Mouse (Mus musculus) stomach, postnatal 0 days (tissue): ENCODE measurements at regions not wholly inside any gene's neighbourhood (a gene's known extent, or its start where the extent isn't known, plus 50 kb on each side); places are given as distances from the start of the nearest gene placed in this dataset.

Experiments used
- ATAC-seq: fragments of 200-750 bp; cut with Nextera tagmentation; 2 replicates; pipeline ENCODE4 v1.8.0; 2017; ENCODE audit not compliant: low FRiP score, low TSS enrichment
- DNase-seq: peaks from one replicate; pipeline ENCODE4 v3.0.0-alpha.2; 2016; ENCODE audit warnings: low spot score
- H3K27ac ChIP-seq: fragments of 300-500 bp; sonication (generic); replicated peaks from 2 replicates; pipeline ENCODE4 v1.5.1; 2014; ENCODE audit warnings: mild to moderate bottlenecking, control low read depth
- H3K27me3 ChIP-seq: fragments of 300-500 bp; sonication (generic); 2 replicates; pipeline ENCODE4 v1.6.1; 2014; ENCODE audit warnings: low read length; ENCODE audit not compliant: control insufficient read depth, insufficient read depth
- H3K36me3 ChIP-seq: fragments of 300-500 bp; sonication (generic); 2 replicates; pipeline ENCODE4 v1.6.1; 2014; ENCODE audit warnings: low read length, mixed read lengths; ENCODE audit not compliant: control insufficient read depth, insufficient read depth
- H3K4me1 ChIP-seq: fragments of 300-500 bp; sonication (generic); replicated peaks from 2 replicates; pipeline ENCODE4 v1.6.1; 2014; ENCODE audit warnings: antibody characterized with exemption; ENCODE audit not compliant: control insufficient read depth, insufficient read depth
- H3K4me2 ChIP-seq: fragments of 300-500 bp; sonication (generic); replicated peaks from 2 replicates; pipeline ENCODE4 v1.6.1; 2014; ENCODE audit warnings: low read depth, mild to moderate bottlenecking, control low read depth, moderate library complexity
- H3K4me3 ChIP-seq: fragments of 300-500 bp; sonication (generic); 2 replicates; pipeline ENCODE4 v1.5.1; 2014; ENCODE audit warnings: low read depth, low read length, control low read depth
- H3K9ac ChIP-seq: fragments of 300-500 bp; sonication (generic); 2 replicates; pipeline ENCODE4 v1.6.1; 2014; ENCODE audit warnings: mild to moderate bottlenecking, low read length, control low read depth, mixed read lengths
- H3K9me3 ChIP-seq: fragments of 300-500 bp; sonication (generic); 2 replicates; pipeline ENCODE4 v1.6.1; 2016; ENCODE audit warnings: low read length; ENCODE audit not compliant: control insufficient read depth
- CTCF ChIP-seq: IDR thresholded peaks from 2 replicates; pipeline ENCODE4 v1.5.1; 2016; ENCODE audit warnings: antibody characterized with exemption, low read depth, mild to moderate bottlenecking, moderate library complexity
- EP300 ChIP-seq: optimal IDR thresholded peaks from 2 replicates; pipeline ENCODE3; 2016; ENCODE audit warnings: antibody characterized with exemption
- WGBS: fragments of 180-500 bp; shearing (Covaris S2); extraction: QIAGEN DNeasy Blood & Tissue Kit; methylation state at CpG from one replicate; pipeline ENCODE4 v1.1.7; 2014; 5-methylcytosine and 5-hydroxymethylcytosine counted together

DNA sequence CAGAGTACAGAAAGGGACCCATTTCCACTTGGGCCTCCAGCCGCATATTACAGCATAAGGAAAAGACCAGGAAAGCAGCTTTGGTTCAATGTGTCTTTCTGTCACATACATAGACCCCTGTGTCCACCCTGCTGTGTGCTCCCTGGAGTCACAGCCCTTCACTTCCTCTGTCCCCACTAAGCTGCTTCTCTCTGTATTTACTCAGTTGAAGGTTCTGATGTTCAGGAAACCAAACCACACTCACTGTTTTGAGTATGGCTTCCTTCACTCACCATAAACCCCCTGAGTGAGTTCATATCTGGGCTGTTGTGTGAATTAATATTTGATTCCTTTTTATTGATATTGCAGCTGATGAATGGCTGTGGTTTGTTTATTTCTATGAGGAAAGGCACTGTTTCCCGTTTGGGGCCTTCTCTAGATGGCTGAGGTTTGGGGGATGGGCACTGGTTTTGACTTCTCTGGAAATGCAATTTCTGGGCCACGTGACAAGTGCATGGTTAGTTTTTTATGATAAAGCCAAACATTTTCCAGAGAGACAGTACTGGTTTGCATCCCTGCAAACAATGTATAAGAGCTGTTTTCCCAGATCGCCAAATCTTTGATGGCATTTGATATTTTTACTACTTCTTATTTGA lies 157.0 kb upstream of the Ctnnb1 start:
- Histone ChIP-seq H3K36me3 (no peaks in the 10 kb centered on the region), H3K27me3 (no peaks in the 10 kb centered on the region), H3K4me1 (no peaks in the 10 kb centered on the region; the same call in none of the 2 replicates), H3K9me3 (no peaks in the 10 kb centered on the region), H3K27ac (peak overlapping the region; percentile 65), H3K4me3 (no peak overlapping the region), H3K4me2 (no peak overlapping the region), H3K9ac (no peak overlapping the region)
- TF ChIP-seq CTCF = no peak
- TF ChIP-seq EP300 = no peak
- WGBS = 46% methylated on average over 4 of the region's 4 CpGs
- ATAC-seq = no peak
- no peak for DNase-seq

DNA sequence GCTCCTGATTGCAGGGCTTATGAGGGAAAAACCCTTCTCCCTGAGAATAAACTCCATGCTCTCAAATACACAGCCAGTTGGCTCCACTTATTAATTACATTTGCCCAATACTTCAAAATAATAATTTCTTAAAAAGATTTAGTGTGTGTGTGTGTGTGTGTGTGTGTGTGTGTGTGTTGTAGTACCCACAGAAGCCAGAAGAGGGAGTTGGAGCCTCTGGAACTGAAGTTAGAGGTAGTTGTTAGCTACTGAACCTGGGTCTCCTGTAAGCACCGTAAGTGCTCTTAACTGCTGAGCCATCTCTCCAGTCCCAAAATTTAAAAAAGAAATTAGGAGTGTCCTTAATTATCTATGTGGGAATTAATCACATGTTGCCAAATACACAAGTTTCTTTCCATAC lies 154.8 kb upstream of the Ctnnb1 start:
- Histone ChIP-seq H3K4me2 (no peak overlapping the region), H3K27me3 (no peaks in the 10 kb centered on the region), H3K4me1 (no peaks in the 10 kb centered on the region; the same call in none of the 2 replicates), H3K36me3 (no peaks in the 10 kb centered on the region), H3K9ac (no peak overlapping the region), H3K27ac (no peak overlapping the region), H3K9me3 (no peaks in the 10 kb centered on the region), H3K4me3 (no peak overlapping the region)
- no peak for ATAC-seq
- no peak for DNase-seq
- peak; percentile 44 for TF ChIP-seq CTCF
- TF ChIP-seq EP300 = no peak
- 97% methylated on average over 1 of the region's 1 CpGs for WGBS

DNA sequence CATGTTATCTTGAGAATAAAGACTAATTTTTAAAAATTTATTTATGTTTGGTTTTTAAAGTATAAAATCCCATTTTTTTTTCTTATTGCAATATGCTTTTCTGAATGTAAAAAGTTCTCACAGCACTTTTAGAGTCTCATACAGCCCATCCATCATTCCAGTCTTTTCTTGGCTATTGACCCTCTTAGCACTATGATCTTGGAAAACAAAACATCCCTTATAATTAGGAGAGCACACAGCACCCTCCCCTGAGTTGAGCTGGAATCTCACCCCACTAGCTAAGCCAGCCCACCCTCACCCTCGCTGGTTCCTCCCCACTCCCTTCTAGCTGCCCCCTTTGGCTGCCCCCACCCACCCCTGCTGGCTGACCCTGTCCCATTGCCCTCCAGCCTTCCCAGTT lies 154.2 kb upstream of the Ctnnb1 start:
- H3K4me1 ChIP-seq = no peaks in the 10 kb centered on the region; the same call in none of the 2 replicates
- no peak overlapping the region for H3K4me3 ChIP-seq
- no peak overlapping the region for H3K9ac ChIP-seq
- H3K27me3 ChIP-seq = no peaks in the 10 kb centered on the region
- H3K4me2 ChIP-seq = no peak overlapping the region
- no peak for DNase-seq
- WGBS = 31% methylated on average over 1 of the region's 1 CpGs
- no peak for ATAC-seq
- H3K27ac ChIP-seq = no peak overlapping the region; the same call in 1 of the 2 replicates
- no peaks in the 10 kb centered on the region for H3K9me3 ChIP-seq
- TF ChIP-seq EP300 (no peak), CTCF (peak; percentile 21; the same call in 1 of the 2 replicates)
- no peaks in the 10 kb centered on the region for H3K36me3 ChIP-seq

DNA sequence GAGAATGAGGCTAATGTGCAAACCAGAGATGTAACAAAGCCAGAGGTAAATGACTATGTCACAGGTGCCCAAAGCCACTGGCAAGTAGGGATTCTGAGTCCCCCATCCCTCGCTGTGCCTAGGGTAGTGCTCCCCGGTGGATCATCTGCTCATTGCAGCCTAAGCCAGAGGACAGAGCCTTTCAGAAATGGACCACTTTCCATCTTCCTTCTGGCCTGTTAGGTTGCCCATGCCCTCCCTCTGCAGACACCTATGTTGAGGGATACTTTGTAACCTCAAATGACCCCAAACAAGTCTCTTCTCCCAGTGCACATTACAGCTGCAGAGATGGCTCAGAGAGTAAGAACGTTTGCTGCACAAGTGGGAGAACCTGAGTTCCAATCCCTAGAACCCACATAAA lies 153.3 kb upstream of the Ctnnb1 start:
- peak overlapping the region; percentile 79 for H3K27ac ChIP-seq
- WGBS = 55% methylated on average over 3 of the region's 3 CpGs

DNA sequence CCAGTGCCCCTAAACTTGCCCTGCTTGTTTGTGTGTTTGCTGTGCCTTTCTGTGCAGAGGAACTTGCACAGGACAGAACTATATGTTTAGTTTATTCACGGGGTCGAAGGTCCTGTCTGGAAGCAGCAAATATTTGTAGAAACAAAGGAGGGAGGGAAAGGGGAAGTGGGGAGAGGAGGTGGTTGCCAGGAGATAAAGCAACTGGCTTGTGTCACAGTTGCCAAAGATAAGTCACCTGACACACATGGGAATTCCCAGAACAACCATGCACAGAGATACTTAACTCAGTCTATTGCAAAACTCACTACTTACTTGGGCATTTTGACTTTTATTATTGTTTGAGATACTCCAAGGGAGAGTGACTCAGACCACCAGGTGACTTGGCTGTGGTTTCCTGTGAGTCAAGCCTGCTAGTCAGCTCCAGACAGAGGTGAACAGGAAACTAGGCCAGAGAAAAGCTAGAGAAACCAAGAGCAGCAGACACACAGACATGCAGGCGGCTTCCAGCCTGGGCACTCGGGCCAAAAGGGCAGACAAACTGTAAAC lies 152.5 kb upstream of the Ctnnb1 start:
- H3K27me3 ChIP-seq = no peaks in the 10 kb centered on the region

More for the DNA sequence above, 153.3 kb upstream of the Ctnnb1 start:
- TF ChIP-seq CTCF (peak; percentile 41), EP300 (no peak)
- H3K9ac ChIP-seq = no peak overlapping the region
- no peaks in the 10 kb centered on the region for H3K36me3 ChIP-seq
- no peak for ATAC-seq
- no peak overlapping the region for H3K4me3 ChIP-seq
- no peaks in the 10 kb centered on the region; the same call in 1 of the 2 replicates for H3K4me1 ChIP-seq
- no peak overlapping the region for H3K4me2 ChIP-seq
- DNase-seq = no peak
- H3K9me3 ChIP-seq = no peaks in the 10 kb centered on the region
- H3K27me3 ChIP-seq = no peaks in the 10 kb centered on the region

DNA sequence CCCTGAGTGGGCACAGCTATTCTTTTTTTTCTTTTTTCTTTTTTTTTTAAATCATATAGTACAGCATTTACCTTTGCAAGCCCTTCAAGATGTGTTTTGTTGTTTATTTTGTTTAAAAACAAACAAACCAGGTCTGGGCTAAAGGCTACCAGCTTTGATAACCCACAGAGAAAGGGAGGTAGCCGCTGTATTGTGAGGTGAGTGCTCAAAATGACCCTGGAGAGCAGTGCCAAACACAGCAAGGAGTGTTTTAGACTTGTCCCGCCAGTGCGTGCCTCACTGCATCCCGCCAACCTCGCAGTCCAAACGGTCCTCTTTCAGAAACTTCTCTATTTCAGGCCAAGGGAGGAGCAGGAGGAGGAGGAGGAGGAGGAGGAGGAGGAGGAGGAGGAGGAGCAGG lies 152.0 kb upstream of the Ctnnb1 start:
- Histone ChIP-seq H3K27me3 (no peaks in the 10 kb centered on the region), H3K27ac (peak overlapping the region; percentile 79), H3K9me3 (no peaks in the 10 kb centered on the region), H3K36me3 (no peaks in the 10 kb centered on the region), H3K9ac (no peak overlapping the region), H3K4me1 (no peaks in the 10 kb centered on the region), H3K4me3 (no peak overlapping the region), H3K4me2 (no peak overlapping the region)
- WGBS = 30% methylated on average over 6 of the region's 6 CpGs
- ATAC-seq = peak; percentile 28; the same call in 1 of the 2 replicates
- no peak for TF ChIP-seq CTCF
- no peak for TF ChIP-seq EP300
- DNase-seq = peak; percentile 26

More for the DNA sequence above, 152.5 kb upstream of the Ctnnb1 start:
- Histone ChIP-seq H3K27ac (peak overlapping the region; percentile 79), H3K4me2 (no peak overlapping the region), H3K9ac (no peak overlapping the region), H3K4me1 (no peaks in the 10 kb centered on the region; the same call in 1 of the 2 replicates), H3K9me3 (no peaks in the 10 kb centered on the region), H3K4me3 (no peak overlapping the region), H3K36me3 (no peaks in the 10 kb centered on the region)
- DNase-seq = peak; percentile 83
- ATAC-seq = peak; percentile 90
- TF ChIP-seq EP300 (peak; percentile 58), CTCF (no peak)
- WGBS = 19% methylated on average over 4 of the region's 4 CpGs
